Mouse (Mus musculus) midbrain, embryonic 13.5 days (tissue): ENCODE data around the gene Hsf5. TPM values are rescaled to one million over a fixed set of nuclear protein-coding genes. Genes with fewer than 3 reads are reported as not detected.

Source experiments
- ATAC-seq: fragments of 200-750 bp; cut with Nextera tagmentation; 2 replicates; pipeline ENCODE4 v1.8.0; 2017; ENCODE audit warnings: mild to moderate bottlenecking, moderate TSS enrichment, moderate library complexity
- H3K27ac ChIP-seq: fragments of 300-500 bp; sonication (generic); 2 replicates; pipeline ENCODE4 v1.5.1; 2015; ENCODE audit warnings: inconsistent platforms, mild to moderate bottlenecking, moderate library complexity
- H3K27me3 ChIP-seq: fragments of 300-500 bp; sonication (generic); 2 replicates; pipeline ENCODE4 v1.6.1; 2015; ENCODE audit warnings: mild to moderate bottlenecking, inconsistent platforms
- H3K36me3 ChIP-seq: fragments of 300-500 bp; sonication (generic); 2 replicates; pipeline ENCODE4 v1.6.1; 2015; ENCODE audit warnings: mild to moderate bottlenecking, inconsistent platforms
- H3K4me1 ChIP-seq: fragments of 300-500 bp; sonication (generic); replicated peaks from 2 replicates; pipeline ENCODE4 v1.6.1; 2015; ENCODE audit warnings: inconsistent platforms
- H3K4me2 ChIP-seq: fragments of 300-500 bp; sonication (generic); replicated peaks from 2 replicates; pipeline ENCODE4 v1.6.1; 2015; ENCODE audit warnings: moderate library complexity, mild to moderate bottlenecking, inconsistent platforms
- H3K4me3 ChIP-seq: fragments of 300-500 bp; sonication (generic); replicated peaks from 2 replicates; pipeline ENCODE4 v1.5.1; 2015; ENCODE audit warnings: mild to moderate bottlenecking, inconsistent platforms
- H3K9ac ChIP-seq: fragments of 300-500 bp; sonication (generic); replicated peaks from 2 replicates; pipeline ENCODE4 v1.6.1; 2015; ENCODE audit warnings: mild to moderate bottlenecking, inconsistent platforms
- H3K9me3 ChIP-seq: fragments of 300-500 bp; sonication (generic); 2 replicates; pipeline ENCODE4 v1.6.1; 2016; ENCODE audit warnings: mild to moderate bottlenecking, inconsistent platforms
- WGBS: fragments of 180-500 bp; shearing (Covaris S2); methylation state at CpG from one replicate; pipeline ENCODE4 v1.1.7; 2015; 5-methylcytosine and 5-hydroxymethylcytosine counted together
- polyA plus RNA-seq: library from polyadenylated mRNA; unstranded; fragments of >200 nt; fragmentation: Nextera tagmentation; extraction: Ambion mirVana; gene quantifications from 2 replicates; pipeline ENCODE4 v1.2.1, GENCODE M21; 2015

The Hsf5 gene
- 0.37 and 0.40 TPM in 2 replicates for polyA plus RNA-seq

DNA sequence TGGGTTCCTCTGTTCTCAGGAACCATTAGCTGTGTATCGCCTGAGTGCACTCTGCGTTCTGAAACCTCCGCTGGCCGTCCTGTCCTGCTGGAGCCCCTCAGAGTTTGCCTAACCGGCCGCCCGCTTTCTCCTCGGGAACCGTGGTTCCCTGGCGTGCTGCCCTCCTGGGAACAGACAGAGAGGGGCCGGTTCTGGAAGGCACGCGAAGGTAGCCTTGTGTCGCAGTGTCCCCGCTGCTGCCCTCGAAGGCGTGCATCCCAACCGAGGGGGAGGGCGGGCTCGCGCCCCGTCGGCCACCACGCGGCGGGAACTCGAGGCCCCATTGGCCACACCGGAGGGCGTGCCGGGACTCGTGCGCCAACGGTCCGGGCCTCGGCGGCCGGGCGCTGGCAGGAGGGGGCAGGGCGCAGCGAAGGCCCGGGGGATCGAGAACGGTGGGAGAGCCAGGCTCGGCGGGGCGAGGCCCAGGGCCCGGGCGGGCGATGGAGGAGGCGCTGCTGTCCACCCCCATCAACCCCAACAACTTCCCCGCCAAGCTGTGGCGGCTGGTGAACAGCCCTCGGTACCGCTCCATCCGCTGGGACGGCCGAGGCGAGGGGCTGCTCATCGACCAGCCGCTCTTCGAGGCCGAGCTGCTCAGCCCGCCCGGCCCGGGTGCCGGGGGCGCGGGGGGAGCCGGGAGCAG is at the start of gene Hsf5:
Gene Hsf5, plus strand, starts transcription at position 375 of the 685 bp plus-strand sequence.
- Histone ChIP-seq H3K36me3 (peaks cover 68% of the 10 kb centered on the region), H3K27ac (no peak within 1 kb of the TSS), H3K4me2 (no peak within 1 kb of the TSS), H3K9ac (no peak within 1 kb of the TSS), H3K9me3 (no peaks in the 10 kb centered on the region), H3K27me3 (no peaks in the 10 kb centered on the region), H3K4me3 (no peak within 1 kb of the TSS), H3K4me1 (0 out of 2 replicates have a peak, but pooled peaks cover 7% of the 10 kb centered on the region)
- no peak for ATAC-seq
- WGBS, result 88% methylated on average over 69 of the region's 69 CpGs

GRCm38 (mm10) chr11:87568255-87568953 is 48.6 kb upstream of the Hsf5 start, which contains the start of gene Sept4:
Gene Sept4, plus strand, starts transcription at chr11:87568903.
- WGBS, result 78% methylated on average over 7 of the region's 7 CpGs
- no peaks in the 10 kb centered on the region for H3K9me3 ChIP-seq
- no peak for ATAC-seq

DNA sequence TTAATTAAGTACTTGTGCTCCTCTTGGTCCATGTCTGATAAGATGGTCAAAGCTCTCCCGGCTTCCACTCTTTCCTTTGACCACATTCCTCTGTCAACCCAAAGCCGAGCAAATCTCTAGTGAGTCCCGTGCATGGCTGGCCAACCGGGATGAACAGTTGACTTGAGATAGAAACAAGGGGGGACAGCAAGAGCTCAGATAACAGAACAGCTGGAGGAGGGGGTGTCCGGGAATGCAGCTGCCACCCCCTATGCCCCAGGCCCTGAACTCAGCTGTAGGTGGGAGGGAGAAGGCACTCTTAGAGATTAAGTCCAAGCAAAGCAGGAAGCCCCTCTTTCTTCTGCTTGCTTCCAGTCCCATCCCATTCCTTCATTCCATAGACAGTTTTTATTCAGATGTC is 46.2 kb upstream of the Hsf5 start:
- Histone ChIP-seq H3K27ac (no peak overlapping the region), H3K36me3 (no peaks in the 10 kb centered on the region), H3K4me2 (no peak overlapping the region), H3K4me3 (no peak overlapping the region), H3K9me3 (no peaks in the 10 kb centered on the region), H3K27me3 (no peaks in the 10 kb centered on the region), H3K4me1 (peaks cover 7% of the 10 kb centered on the region; the same call in 1 of the 2 replicates), H3K9ac (no peak overlapping the region)
- no peak for ATAC-seq
- WGBS, result 41% methylated on average over 5 of the region's 5 CpGs

More at GRCm38 (mm10) chr11:87568255-87568953, 48.6 kb upstream of the Hsf5 start, which contains the start of gene Sept4:
- no peaks in the 10 kb centered on the region for H3K36me3 ChIP-seq
- H3K4me2 ChIP-seq, result no peak within 1 kb of the TSS
- no peaks in the 10 kb centered on the region for H3K27me3 ChIP-seq
- no peak within 1 kb of the TSS for H3K4me3 ChIP-seq
- no peak within 1 kb of the TSS for H3K27ac ChIP-seq
- no peak within 1 kb of the TSS for H3K9ac ChIP-seq
- H3K4me1 ChIP-seq, result no peaks in the 10 kb centered on the region

DNA sequence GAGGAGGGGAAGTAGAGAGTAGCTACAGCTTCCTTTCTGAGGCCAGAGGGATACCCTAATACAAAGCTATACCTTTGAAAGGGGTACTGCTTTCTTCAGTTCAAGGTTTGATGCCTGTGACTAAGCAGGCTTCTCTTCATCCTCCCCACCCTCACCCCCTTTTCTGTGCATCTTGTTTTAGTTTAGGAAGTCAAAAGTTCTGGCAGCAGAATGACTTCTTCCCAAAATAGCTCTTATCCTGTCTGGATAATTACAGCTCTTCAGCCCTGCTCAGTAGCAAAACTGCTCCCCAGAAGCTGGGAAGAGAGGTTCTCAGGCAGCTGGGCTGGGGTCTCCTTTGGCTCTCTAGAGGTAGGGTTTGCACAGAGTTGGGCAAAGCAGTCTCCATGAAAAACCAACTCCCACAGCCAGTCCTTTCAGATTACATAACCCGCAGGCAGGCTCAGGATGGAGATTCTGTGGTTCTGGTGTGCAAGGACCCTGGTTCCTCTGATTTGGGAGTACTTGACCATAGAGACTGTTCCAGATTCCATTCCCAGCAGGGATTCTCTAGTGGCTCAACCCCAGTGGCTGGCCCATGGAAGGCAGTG is 45.5 kb upstream of the Hsf5 start:
- H3K4me1 ChIP-seq, result peaks cover 7% of the 10 kb centered on the region; the same call in 1 of the 2 replicates
- no peak for ATAC-seq
- H3K36me3 ChIP-seq, result no peaks in the 10 kb centered on the region
- no peaks in the 10 kb centered on the region for H3K27me3 ChIP-seq
- no peaks in the 10 kb centered on the region for H3K9me3 ChIP-seq
- H3K27ac ChIP-seq, result no peak overlapping the region
- no peak overlapping the region for H3K9ac ChIP-seq
- H3K4me2 ChIP-seq, result no peak overlapping the region
- WGBS, result 100% methylated on average over 1 of the region's 1 CpGs
- H3K4me3 ChIP-seq, result no peak overlapping the region

DNA sequence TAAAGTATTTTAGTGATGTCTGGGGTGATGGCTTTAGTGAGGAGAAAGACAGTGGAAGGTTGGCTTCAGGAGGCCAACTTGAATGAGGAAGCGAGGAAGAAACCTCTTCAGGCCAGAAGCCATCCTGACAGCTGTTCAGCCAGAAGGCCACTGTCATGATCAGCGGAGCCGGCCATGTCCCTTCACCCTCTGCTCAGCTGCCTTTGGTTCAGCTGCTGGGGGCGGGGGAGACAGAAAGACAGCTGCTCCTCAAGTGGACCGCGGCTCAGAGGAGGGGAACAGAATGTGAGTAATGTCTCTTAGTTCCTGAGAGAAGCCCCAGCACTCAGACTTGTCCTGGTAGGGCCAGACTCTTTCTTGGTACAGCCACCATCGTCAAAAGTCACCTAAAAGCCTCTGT is 43.2 kb upstream of the Hsf5 start:
- 74% methylated on average over 7 of the region's 7 CpGs for WGBS
- H3K27ac ChIP-seq, result no peak overlapping the region
- no peak overlapping the region for H3K4me3 ChIP-seq
- no peak overlapping the region for H3K4me2 ChIP-seq
- no peaks in the 10 kb centered on the region for H3K36me3 ChIP-seq
- H3K9ac ChIP-seq, result no peak overlapping the region
- H3K9me3 ChIP-seq, result no peaks in the 10 kb centered on the region
- H3K4me1 ChIP-seq, result peaks cover 23% of the 10 kb centered on the region
- ATAC-seq, result no peak
- H3K27me3 ChIP-seq, result no peaks in the 10 kb centered on the region

GRCm38 (mm10) chr11:87574520-87575180 is 42.3 kb upstream of the Hsf5 start:
- H3K9ac ChIP-seq, result no peak overlapping the region
- H3K36me3 ChIP-seq, result no peaks in the 10 kb centered on the region
- H3K27me3 ChIP-seq, result 0 out of 2 replicates have a peak, but pooled peaks cover 3% of the 10 kb centered on the region
- H3K4me3 ChIP-seq, result no peak overlapping the region
- ATAC-seq, result no peak
- WGBS, result 72% methylated on average over 21 of the region's 21 CpGs
- H3K4me1 ChIP-seq, result peaks cover 30% of the 10 kb centered on the region
- H3K9me3 ChIP-seq, result no peaks in the 10 kb centered on the region
- H3K4me2 ChIP-seq, result no peak overlapping the region
- no peak overlapping the region for H3K27ac ChIP-seq

DNA sequence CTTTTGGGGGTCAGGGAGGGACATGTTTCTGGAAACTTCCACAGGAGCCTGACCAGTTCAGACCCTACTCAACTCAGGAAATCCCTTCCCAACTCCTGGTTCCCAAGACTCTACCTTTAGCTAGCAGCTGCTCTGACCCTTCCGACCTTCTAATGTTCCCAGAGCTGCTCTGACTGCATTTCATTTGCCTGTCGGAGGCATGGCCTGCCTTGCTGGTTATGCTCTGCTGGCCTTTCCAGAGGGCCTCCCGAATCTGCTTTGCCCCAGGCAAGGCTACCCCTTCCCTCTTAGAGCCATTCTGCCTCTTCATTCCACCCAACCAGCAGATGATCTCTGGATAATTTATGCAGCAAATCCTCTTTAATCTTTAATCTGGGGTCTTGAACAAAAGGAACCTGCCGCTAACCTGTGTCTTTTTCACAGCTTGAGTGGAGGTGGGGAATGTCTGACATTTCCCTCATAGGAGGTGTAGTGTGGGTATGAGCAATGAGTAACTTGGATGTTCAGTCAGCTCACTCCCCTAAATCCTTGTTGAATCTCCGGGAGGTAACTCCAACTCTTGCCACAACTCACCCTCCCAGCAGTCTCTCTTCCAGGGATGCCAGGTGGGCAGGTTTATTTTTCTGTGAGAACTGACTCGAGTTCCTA is 39.2 kb upstream of the Hsf5 start:
- peak overlapping the region; percentile 58 for H3K9ac ChIP-seq
- no peak overlapping the region for H3K27ac ChIP-seq
- H3K4me3 ChIP-seq, result peak overlapping the region; percentile 60
- no peaks in the 10 kb centered on the region for H3K9me3 ChIP-seq
- WGBS, result 7% methylated on average over 6 of the region's 6 CpGs
- no peaks in the 10 kb centered on the region for H3K36me3 ChIP-seq
- H3K4me2 ChIP-seq, result peak overlapping the region; percentile 90
- 0 out of 2 replicates have a peak, but pooled peaks have one; percentile 3 for ATAC-seq
- H3K27me3 ChIP-seq, result 0 out of 2 replicates have a peak, but pooled peaks cover 8% of the 10 kb centered on the region
- peaks cover 38% of the 10 kb centered on the region for H3K4me1 ChIP-seq

GRCm38 (mm10) chr11:87578249-87578962 is 38.6 kb upstream of the Hsf5 start:
- peak overlapping the region; percentile 58 for H3K9ac ChIP-seq
- no peaks in the 10 kb centered on the region for H3K9me3 ChIP-seq
- under 1% methylated on average over 40 of the region's 40 CpGs for WGBS
- peaks cover 38% of the 10 kb centered on the region for H3K4me1 ChIP-seq
- 0 out of 2 replicates have a peak, but pooled peaks cover 8% of the 10 kb centered on the region for H3K27me3 ChIP-seq
- no peaks in the 10 kb centered on the region for H3K36me3 ChIP-seq
- peak; percentile 88 for ATAC-seq
- H3K27ac ChIP-seq, result 0 out of 2 replicates have a peak overlapping the region, but pooled peaks have one; percentile 40
- peak overlapping the region; percentile 60 for H3K4me3 ChIP-seq
- peak overlapping the region; percentile 90 for H3K4me2 ChIP-seq

GRCm38 (mm10) chr11:87578963-87579601 is 37.9 kb upstream of the Hsf5 start:
- Histone ChIP-seq H3K9ac (peak overlapping the region; percentile 58), H3K4me1 (peaks cover 38% of the 10 kb centered on the region), H3K9me3 (no peaks in the 10 kb centered on the region), H3K4me3 (peak overlapping the region; percentile 60), H3K27me3 (0 out of 2 replicates have a peak, but pooled peaks cover 8% of the 10 kb centered on the region), H3K4me2 (peak overlapping the region; percentile 90), H3K27ac (0 out of 2 replicates have a peak overlapping the region, but pooled peaks have one; percentile 56), H3K36me3 (no peaks in the 10 kb centered on the region)
- ATAC-seq, result peak; percentile 59
- 17% methylated on average over 7 of the region's 10 CpGs for WGBS

GRCm38 (mm10) chr11:87579713-87580112 is 37.3 kb upstream of the Hsf5 start:
- no peaks in the 10 kb centered on the region for H3K9me3 ChIP-seq
- peaks cover 34% of the 10 kb centered on the region for H3K4me1 ChIP-seq
- H3K4me2 ChIP-seq, result peak overlapping the region; percentile 90; the same call in 1 of the 2 replicates
- no peak overlapping the region for H3K27ac ChIP-seq
- ATAC-seq, result no peak
- H3K9ac ChIP-seq, result no peak overlapping the region
- H3K36me3 ChIP-seq, result no peaks in the 10 kb centered on the region
- no peak overlapping the region for H3K4me3 ChIP-seq
- 0 out of 2 replicates have a peak, but pooled peaks cover 8% of the 10 kb centered on the region for H3K27me3 ChIP-seq
- WGBS, result 21% methylated on average over 1 of the region's 1 CpGs
